Mouse (Mus musculus) embryonic facial prominence, embryonic 10.5 days (tissue): ENCODE results near the gene Mchr1. TPM values are rescaled to one million over a fixed set of nuclear protein-coding genes. Genes with fewer than 3 reads are reported as not detected.

Source experiments
- DNase-seq: peaks from one replicate; pipeline ENCODE4 v3.0.0-alpha.2; 2017; ENCODE audit warnings: low spot score
- H3K27ac ChIP-seq: fragments of 300-500 bp; sonication (generic); replicated peaks from 2 replicates; pipeline ENCODE4 v1.5.1; 2016; ENCODE audit warnings: mild to moderate bottlenecking
- H3K27me3 ChIP-seq: fragments of 300-500 bp; sonication (generic); replicated peaks from 2 replicates; pipeline ENCODE4 v1.6.1; 2016; ENCODE audit warnings: low read depth, mild to moderate bottlenecking; ENCODE audit not compliant: poor library complexity, severe bottlenecking
- H3K36me3 ChIP-seq: fragments of 300-500 bp; sonication (generic); replicated peaks from 2 replicates; pipeline ENCODE4 v1.6.1; 2016; ENCODE audit warnings: mild to moderate bottlenecking, moderate library complexity
- H3K4me1 ChIP-seq: fragments of 300-500 bp; sonication (generic); 2 replicates; pipeline ENCODE4 v1.6.1; 2016
- H3K4me3 ChIP-seq: fragments of 300-500 bp; sonication (generic); 2 replicates; pipeline ENCODE4 v1.5.1; 2016; ENCODE audit warnings: mild to moderate bottlenecking, moderate library complexity
- H3K9me3 ChIP-seq: fragments of 300-500 bp; sonication (generic); 2 replicates; pipeline ENCODE4 v1.6.1; 2016; ENCODE audit warnings: mild to moderate bottlenecking
- WGBS: fragments of 180-500 bp; shearing (Covaris S2); methylation state at CpG from one replicate; pipeline ENCODE4 v1.1.7; 2016; 5-methylcytosine and 5-hydroxymethylcytosine counted together
- polyA plus RNA-seq: library from polyadenylated mRNA; unstranded; fragments of >200 nt; fragmentation: Nextera tagmentation; extraction: Ambion mirVana; gene quantifications from 2 replicates; pipeline ENCODE4 v1.2.1, GENCODE M21; 2016

Gene Mchr1
- polyA plus RNA-seq, 1 experiment from 2014 or later: 0.27 TPM

DNA sequence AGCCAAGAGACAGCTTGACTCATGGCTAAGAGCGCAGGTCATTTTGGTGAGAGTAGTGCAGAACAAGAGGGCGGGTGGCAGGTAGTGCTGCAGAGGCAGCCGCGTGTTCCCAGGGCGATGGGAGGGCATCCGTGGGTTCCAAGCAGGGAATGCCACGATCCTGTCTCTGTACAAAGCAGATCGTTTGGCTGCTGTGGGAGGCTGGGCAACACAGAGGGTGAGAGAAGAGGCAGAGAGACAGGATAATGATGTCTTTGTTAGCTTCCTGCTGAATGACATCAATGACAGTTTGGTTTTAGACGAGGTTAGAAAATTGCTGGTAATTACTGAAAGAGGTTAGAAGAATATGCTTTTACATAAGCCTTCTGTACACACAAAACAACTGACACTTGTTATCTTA, 23.0 kb downstream of the Mchr1 start:
- Histone ChIP-seq H3K27ac (no peak overlapping the region), H3K27me3 (no peaks in the 10 kb centered on the region), H3K4me3 (no peak overlapping the region), H3K36me3 (no peaks in the 10 kb centered on the region), H3K9me3 (no peaks in the 10 kb centered on the region), H3K4me1 (peaks cover 15% of the 10 kb centered on the region)
- no peak for DNase-seq
- WGBS: 44% methylated on average over 9 of the region's 9 CpGs

DNA sequence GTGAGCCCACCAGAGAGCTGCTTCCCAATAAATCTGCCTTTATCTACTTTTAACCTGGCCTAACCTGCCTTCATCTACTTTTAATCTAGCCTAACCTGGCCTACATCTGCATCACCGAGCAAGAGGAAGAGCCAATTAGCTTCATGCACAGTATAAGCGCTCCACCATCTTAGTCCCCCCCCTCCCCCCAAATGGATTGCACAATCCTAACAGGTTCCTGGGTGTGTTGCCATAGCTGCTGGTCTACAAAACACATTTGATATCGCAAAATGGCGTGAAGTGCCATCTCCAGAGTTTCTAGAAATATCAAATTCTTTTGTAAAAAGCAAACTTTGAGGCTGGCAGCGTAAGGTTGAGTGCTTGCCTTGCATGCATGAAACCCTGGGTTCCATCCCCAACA, 24.0 kb downstream of the Mchr1 start:
- Histone ChIP-seq H3K27me3 (no peaks in the 10 kb centered on the region), H3K9me3 (no peaks in the 10 kb centered on the region), H3K4me1 (peaks cover 13% of the 10 kb centered on the region), H3K27ac (no peak overlapping the region), H3K36me3 (no peaks in the 10 kb centered on the region), H3K4me3 (no peak overlapping the region)
- DNase-seq: no peak
- 90% methylated on average over 5 of the region's 5 CpGs for WGBS

DNA sequence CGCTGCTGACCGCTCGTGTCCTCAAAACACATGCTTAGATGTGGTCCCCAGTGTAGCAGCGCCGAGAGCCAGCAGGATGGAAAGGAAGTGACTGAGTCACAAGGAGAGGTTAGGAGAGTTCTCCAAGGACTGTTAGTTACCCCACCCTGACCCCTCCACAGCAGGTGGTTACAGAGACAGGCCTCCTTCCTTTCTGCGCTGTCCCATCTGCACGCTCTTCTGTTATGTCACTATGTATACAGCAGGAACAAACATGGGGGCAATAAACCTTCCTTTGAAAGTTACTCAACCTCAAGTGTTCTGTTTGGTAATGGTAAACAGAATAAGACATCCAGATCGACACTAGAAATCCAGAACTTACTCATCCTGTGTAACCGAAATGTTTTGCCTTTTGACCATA, 24.9 kb downstream of the Mchr1 start:
- DNase-seq: no peak
- H3K36me3 ChIP-seq: no peaks in the 10 kb centered on the region
- peaks cover 19% of the 10 kb centered on the region for H3K4me1 ChIP-seq
- no peaks in the 10 kb centered on the region for H3K27me3 ChIP-seq
- H3K9me3 ChIP-seq: no peaks in the 10 kb centered on the region
- no peak overlapping the region for H3K27ac ChIP-seq
- no peak overlapping the region for H3K4me3 ChIP-seq
- WGBS: 87% methylated on average over 9 of the region's 9 CpGs

DNA sequence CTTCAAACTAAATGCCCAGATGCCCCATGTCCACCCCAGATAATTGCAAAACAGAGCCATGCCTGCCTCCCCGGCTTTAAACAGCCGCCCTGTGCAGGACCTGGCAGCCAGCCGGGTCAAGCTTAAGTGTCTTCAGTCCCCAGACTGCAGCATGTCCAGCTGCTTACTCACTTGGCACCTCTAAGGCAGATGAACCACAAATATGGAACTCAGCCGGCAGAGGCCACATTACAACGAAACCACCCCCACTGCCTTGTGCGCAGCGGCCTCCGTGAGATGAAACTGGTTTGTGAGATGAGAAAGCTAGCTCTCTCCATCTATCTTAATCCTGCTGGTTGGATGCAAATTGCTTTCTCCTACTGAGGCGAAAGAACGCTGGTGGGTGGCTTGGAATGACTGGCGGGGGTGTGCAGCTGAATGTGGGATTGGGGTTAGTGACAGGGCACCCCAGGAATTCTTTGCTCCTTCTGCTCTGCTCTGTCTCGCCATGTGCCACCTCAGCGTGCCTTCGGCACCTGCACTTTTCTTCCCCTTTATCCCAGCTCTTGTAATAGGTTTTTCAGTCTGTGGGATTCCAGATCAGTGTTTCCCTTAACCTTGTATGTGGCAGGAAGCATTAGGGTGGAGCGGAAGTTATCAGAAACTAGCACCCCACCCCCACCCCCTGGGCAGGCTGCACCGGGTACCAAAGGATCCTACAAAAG, 29.2 kb downstream of the Mchr1 start:
- Histone ChIP-seq H3K4me3 (no peak overlapping the region), H3K4me1 (peaks cover 7% of the 10 kb centered on the region), H3K27ac (no peak overlapping the region), H3K9me3 (no peaks in the 10 kb centered on the region), H3K36me3 (no peaks in the 10 kb centered on the region), H3K27me3 (no peaks in the 10 kb centered on the region)
- no peak for DNase-seq
- WGBS: 46% methylated on average over 16 of the region's 16 CpGs

DNA sequence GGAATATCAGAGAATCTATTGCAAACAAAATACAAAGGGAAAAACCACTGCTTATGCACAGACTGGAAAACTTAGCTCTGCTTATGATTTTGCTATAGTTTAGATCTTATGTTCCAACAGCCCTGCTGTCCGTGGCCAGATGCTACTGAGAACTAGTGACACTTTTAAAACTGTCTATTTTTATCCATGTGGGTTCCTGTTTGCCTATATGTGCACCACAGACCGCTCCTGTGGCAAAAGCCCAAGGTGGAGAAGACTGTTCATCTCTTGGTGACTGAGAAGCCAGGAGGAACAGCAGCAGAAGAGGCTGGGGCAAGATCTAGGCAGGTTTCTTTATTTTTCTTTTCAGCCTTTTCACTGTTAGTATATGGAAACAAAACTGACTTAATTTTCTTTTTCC, 32.1 kb downstream of the Mchr1 start:
- Histone ChIP-seq H3K4me1 (peaks cover 11% of the 10 kb centered on the region), H3K9me3 (no peaks in the 10 kb centered on the region), H3K36me3 (no peaks in the 10 kb centered on the region), H3K4me3 (no peak overlapping the region), H3K27me3 (no peaks in the 10 kb centered on the region), H3K27ac (no peak overlapping the region)
- DNase-seq: no peak
- WGBS: 88% methylated on average over 2 of the region's 2 CpGs

DNA sequence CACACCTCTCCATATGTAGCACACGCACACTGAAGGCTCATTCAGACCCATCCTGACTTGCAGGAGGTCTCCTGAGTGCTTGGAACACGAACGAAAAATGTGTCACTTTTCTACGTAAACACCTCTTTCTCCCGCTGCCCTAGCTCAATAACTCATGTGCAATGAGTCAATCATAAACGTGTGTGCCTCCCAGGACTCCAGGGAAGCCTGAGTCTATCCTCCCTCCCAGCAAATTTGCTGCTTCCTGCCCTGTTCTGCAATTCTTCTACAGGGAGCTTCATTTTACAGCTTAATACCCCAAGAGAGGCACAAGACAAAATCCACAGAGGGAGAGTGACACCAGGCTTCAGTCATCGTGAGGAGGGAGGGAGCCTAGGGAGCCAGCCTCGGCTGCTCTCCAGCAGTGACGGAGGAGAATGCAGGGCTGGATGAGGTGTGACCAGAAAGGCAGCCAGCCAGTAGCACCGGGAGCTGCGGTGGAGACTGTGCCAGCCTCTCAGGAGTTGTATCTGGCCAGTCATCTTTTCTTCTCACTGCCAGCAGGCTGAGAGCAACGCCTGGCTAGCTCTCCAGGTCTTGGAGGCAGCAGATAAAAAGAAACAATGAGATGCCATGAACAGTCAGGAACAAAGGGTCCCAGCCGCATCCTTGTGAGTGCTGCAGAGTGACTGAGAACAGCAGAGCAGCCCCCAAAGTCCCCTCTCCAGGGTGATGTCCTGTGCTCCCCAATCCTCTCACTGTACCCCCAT, 37.2 kb downstream of the Mchr1 start:
- WGBS: 23% methylated on average over 13 of the region's 13 CpGs
- H3K4me3 ChIP-seq: no peak overlapping the region
- no peak for DNase-seq
- no peaks in the 10 kb centered on the region for H3K36me3 ChIP-seq
- no peak overlapping the region for H3K27ac ChIP-seq
- H3K4me1 ChIP-seq: peaks cover 17% of the 10 kb centered on the region
- peaks cover 6% of the 10 kb centered on the region; the same call in 1 of the 2 replicates for H3K27me3 ChIP-seq
- no peaks in the 10 kb centered on the region for H3K9me3 ChIP-seq

DNA sequence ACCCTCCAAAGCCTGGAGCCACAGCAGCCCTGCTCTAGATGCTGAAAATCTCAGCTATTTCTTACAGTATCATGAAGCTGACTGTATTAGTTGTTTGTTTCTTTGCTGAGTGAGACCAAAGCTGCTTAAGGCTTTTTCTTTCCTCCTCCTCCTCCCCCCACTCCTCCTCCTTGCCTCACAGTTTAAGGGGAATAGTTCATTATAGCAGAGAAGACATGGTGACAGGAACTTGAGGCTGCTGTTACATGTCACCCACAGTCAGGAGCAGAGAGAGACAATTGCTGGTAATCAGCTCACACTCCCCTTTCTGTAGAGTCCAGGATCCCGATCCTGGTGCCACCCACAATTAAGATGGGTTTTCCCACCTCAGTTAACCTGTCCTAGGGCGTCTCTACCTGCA, 38.1 kb downstream of the Mchr1 start:
- DNase-seq: no peak
- Histone ChIP-seq H3K27ac (no peak overlapping the region), H3K9me3 (no peaks in the 10 kb centered on the region), H3K36me3 (no peaks in the 10 kb centered on the region), H3K27me3 (peaks cover 6% of the 10 kb centered on the region; the same call in 1 of the 2 replicates), H3K4me1 (peaks cover 26% of the 10 kb centered on the region), H3K4me3 (no peak overlapping the region)
- 64% methylated on average over 2 of the region's 2 CpGs for WGBS

DNA sequence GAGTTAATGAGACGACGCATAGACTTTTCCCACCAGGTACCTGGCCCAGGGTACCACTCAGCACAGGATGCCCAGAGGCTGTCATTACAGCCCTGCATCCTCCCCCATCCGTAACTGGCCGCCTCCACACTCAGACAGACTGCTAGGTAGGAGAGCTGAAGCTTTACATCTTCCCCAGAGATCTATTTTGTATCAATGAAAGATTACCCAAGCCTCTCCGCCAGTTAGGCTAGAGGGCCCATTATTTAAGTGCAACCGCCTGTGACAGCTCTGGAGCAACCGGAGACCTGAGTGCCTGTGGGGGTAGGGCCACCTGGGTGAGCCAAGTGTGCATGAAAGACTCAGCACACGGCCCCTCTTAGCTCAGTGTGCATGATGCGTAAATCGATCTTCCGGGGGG, 42.6 kb downstream of the Mchr1 start:
- DNase-seq: peak; percentile 67
- WGBS: 9% methylated on average over 11 of the region's 11 CpGs

DNA sequence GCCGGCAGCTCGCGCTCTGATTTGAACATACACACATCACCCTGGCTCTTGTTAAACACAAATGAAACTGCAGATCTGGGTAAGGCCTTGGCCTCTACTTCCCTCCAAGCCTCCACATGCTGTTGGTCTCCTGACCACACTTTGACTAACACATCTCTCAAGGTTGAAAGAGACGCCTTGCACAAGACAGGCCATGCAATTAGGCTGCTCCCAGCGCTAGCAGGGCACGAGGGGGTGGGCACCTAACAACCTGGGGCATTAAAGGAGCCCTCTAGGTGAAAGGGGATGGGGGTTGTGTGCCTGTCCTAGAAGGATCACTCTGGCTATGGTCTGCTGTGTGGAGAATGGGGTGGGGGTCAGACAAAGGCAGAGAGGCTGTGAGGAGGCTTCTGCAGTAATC, 43.4 kb downstream of the Mchr1 start:
- Histone ChIP-seq H3K9me3 (no peaks in the 10 kb centered on the region), H3K36me3 (no peaks in the 10 kb centered on the region), H3K27me3 (peaks cover 10% of the 10 kb centered on the region; the same call in 1 of the 2 replicates), H3K4me3 (no peak overlapping the region), H3K27ac (no peak overlapping the region; the same call in 1 of the 2 replicates), H3K4me1 (peaks cover 32% of the 10 kb centered on the region)
- 73% methylated on average over 6 of the region's 6 CpGs for WGBS
- DNase-seq: no peak

More for the DNA sequence above, 42.6 kb downstream of the Mchr1 start:
- Histone ChIP-seq H3K27ac (peak overlapping the region; percentile 52), H3K27me3 (peaks cover 10% of the 10 kb centered on the region; the same call in 1 of the 2 replicates), H3K9me3 (no peaks in the 10 kb centered on the region), H3K4me1 (peaks cover 31% of the 10 kb centered on the region), H3K36me3 (no peaks in the 10 kb centered on the region), H3K4me3 (peak overlapping the region; percentile 22)

DNA sequence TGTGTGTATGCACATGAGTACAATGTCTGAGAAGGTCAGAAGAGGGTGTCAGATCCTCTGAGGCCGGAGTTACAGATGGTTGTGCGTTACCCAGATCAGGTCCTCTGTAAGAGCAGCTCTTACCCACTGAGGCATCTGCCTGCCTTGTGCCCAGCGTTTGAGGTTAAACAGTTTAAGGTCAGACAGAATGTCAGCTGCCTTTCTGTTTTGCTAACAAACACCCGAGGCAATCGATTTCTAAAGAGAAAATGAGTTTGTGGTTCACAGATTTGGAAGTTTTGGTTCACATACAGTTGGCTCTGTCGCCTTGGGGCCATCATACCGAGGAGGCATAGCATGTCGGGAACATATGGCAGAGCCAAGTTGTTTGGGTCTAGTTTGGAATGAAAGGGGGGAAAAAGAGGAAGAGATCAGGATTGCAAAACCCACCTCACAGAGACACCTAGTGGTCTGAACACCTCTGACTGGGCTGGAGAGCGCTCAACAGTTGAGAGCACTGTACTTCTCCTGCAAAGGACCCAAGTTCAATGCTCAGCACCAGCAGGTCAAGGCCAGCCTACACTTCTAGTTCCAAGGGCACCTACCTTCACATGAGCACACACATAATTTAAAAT, 48.9 kb downstream of the Mchr1 start:
- DNase-seq: no peak
- 76% methylated on average over 9 of the region's 9 CpGs for WGBS
- Histone ChIP-seq H3K4me3 (no peak overlapping the region), H3K27ac (no peak overlapping the region), H3K9me3 (no peaks in the 10 kb centered on the region), H3K36me3 (no peaks in the 10 kb centered on the region), H3K27me3 (0 out of 2 replicates have a peak, but pooled peaks cover 3% of the 10 kb centered on the region), H3K4me1 (peaks cover 9% of the 10 kb centered on the region; the same call in 1 of the 2 replicates)
